Mouse (Mus musculus): ENCODE measurements around the gene 1700034J05Rik.

DNA sequence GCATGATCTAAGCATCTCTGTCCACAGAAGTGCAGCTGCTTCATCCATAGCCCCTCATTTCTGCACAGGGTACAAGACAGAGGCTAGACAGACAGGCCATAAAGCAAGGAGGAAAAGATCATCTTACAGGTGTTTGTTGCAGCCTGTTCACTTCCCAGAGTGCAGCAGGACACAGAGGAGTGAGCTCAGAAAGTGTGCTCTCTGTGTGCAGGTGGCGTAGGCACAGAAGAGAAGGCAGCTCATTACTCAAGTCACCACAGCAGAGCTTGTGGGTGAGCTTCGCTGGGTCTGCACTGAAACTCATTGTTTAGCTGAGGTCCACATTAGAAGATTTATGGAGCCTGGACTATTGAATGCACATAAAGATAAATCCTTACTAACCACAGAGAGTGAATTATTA, 45.5 kb upstream of the 1700034J05Rik start:
- TF ChIP-seq CTCF (IDR thresholded peaks at IDR 0.05; ENCODE audit: low read depth) (no peak), EP300 (optimal IDR thresholded peaks at IDR 0.05) (no peak)
